Mouse (Mus musculus) CD4-positive helper T cell, adult 2 months (primary cell): Measurements from ENCODE around the gene Ric1.

Experiments
- DNase-seq: peaks from one replicate; pipeline ENCODE4 v3.0.0-alpha.2; 2012; ENCODE audit warnings: low read depth, missing footprints, low spot score

Ric1 gene

GRCm38 (mm10) chr19:29496786-29497557 lies 25.1 kb upstream of the Ric1 start:
- DNase-seq: no peak

GRCm38 (mm10) chr19:29497874-29498273 lies 24.2 kb upstream of the Ric1 start:
- no peak for DNase-seq

GRCm38 (mm10) chr19:29498842-29499456 lies 23.1 kb upstream of the Ric1 start:
- DNase-seq: no peak

GRCm38 (mm10) chr19:29500333-29500732 lies 21.7 kb upstream of the Ric1 start:
- no peak for DNase-seq

- DNase-seq: peak; percentile 61
Measured at GRCm38 (mm10) chr19:29501106-29501505, 21.0 kb upstream of the Ric1 start.

GRCm38 (mm10) chr19:29501507-29501906 lies 20.6 kb upstream of the Ric1 start:
- DNase-seq: peak; percentile 77

GRCm38 (mm10) chr19:29504131-29504530 lies 18.0 kb upstream of the Ric1 start:
- DNase-seq: no peak

- no peak for DNase-seq
Measured at GRCm38 (mm10) chr19:29505617-29506016, 16.5 kb upstream of the Ric1 start.

- DNase-seq: no peak
Measured at GRCm38 (mm10) chr19:29508208-29508607, 13.9 kb upstream of the Ric1 start.

GRCm38 (mm10) chr19:29509857-29510256 lies 12.2 kb upstream of the Ric1 start:
- no peak for DNase-seq

GRCm38 (mm10) chr19:29511826-29512225 lies 10.3 kb upstream of the Ric1 start:
- no peak for DNase-seq

GRCm38 (mm10) chr19:29513111-29513766 lies 8.8 kb upstream of the Ric1 start:
- no peak for DNase-seq

- no peak for DNase-seq
Measured at GRCm38 (mm10) chr19:29514130-29514529, 8.0 kb upstream of the Ric1 start.

- no peak for DNase-seq
Measured at GRCm38 (mm10) chr19:29515386-29515785, 6.7 kb upstream of the Ric1 start.

- no peak for DNase-seq
Measured at GRCm38 (mm10) chr19:29515991-29516390, 6.1 kb upstream of the Ric1 start.

GRCm38 (mm10) chr19:29518409-29518808 lies 3.7 kb upstream of the Ric1 start:
- DNase-seq: no peak

GRCm38 (mm10) chr19:29518922-29519321 lies 3.2 kb upstream of the Ric1 start:
- DNase-seq: no peak

- no peak for DNase-seq
Measured at GRCm38 (mm10) chr19:29520996-29521560, 1.0 kb upstream of the Ric1 start.

GRCm38 (mm10) chr19:29522445-29523229 lies 555 bp downstream of the Ric1 start:
- peak; percentile 62 for DNase-seq

- no peak for DNase-seq
Measured at GRCm38 (mm10) chr19:29523230-29523582, 1.1 kb downstream of the Ric1 start.

GRCm38 (mm10) chr19:29523701-29524100 lies 1.6 kb downstream of the Ric1 start:
- DNase-seq: peak; percentile 69

- DNase-seq: no peak
Measured at GRCm38 (mm10) chr19:29524614-29525013, 2.5 kb downstream of the Ric1 start.
